Mouse (Mus musculus) lung, embryonic 14.5 days (tissue): ENCODE measurements around the gene Igfbp1. TPM values are rescaled to one million over a fixed set of nuclear protein-coding genes. Genes with fewer than 3 reads are reported as not detected.

Source experiments
- ATAC-seq: fragments of 200-750 bp; cut with Nextera tagmentation; 2 replicates; pipeline ENCODE4 v1.8.0; 2017; ENCODE audit warnings: mild to moderate bottlenecking, moderate TSS enrichment, moderate library complexity; ENCODE audit not compliant: insufficient read depth
- DNase-seq: peaks from one replicate; pipeline ENCODE4 v3.0.0-alpha.2; 2015
- H3K27ac ChIP-seq: fragments of 300-500 bp; sonication (generic); 2 replicates; pipeline ENCODE4 v1.5.1; 2014; ENCODE audit warnings: low read depth, mild to moderate bottlenecking, moderate library complexity
- H3K27me3 ChIP-seq: fragments of 300-500 bp; sonication (generic); 2 replicates; pipeline ENCODE4 v1.6.1; 2014; ENCODE audit warnings: low read length, control low read depth; ENCODE audit not compliant: insufficient read depth
- H3K36me3 ChIP-seq: fragments of 300-500 bp; sonication (generic); 2 replicates; pipeline ENCODE4 v1.6.1; 2014; ENCODE audit warnings: control low read depth; ENCODE audit not compliant: insufficient read depth
- H3K4me1 ChIP-seq: fragments of 300-500 bp; sonication (generic); 2 replicates; pipeline ENCODE4 v1.6.1; 2014; ENCODE audit warnings: antibody characterized with exemption, control low read depth; ENCODE audit not compliant: insufficient read depth
- H3K4me2 ChIP-seq: fragments of 300-500 bp; sonication (generic); 2 replicates; pipeline ENCODE4 v1.6.1; 2014; ENCODE audit warnings: mild to moderate bottlenecking
- H3K4me3 ChIP-seq: fragments of 300-500 bp; sonication (generic); 2 replicates; pipeline ENCODE4 v1.5.1; 2014; ENCODE audit warnings: low read depth, low read length
- H3K9ac ChIP-seq: fragments of 300-500 bp; sonication (generic); 2 replicates; pipeline ENCODE4 v1.6.1; 2014
- H3K9me3 ChIP-seq: fragments of 300-500 bp; sonication (generic); 2 replicates; pipeline ENCODE4 v1.6.1; 2016; ENCODE audit warnings: low read depth, low read length, control low read depth
- CTCF ChIP-seq: IDR thresholded peaks from 2 replicates; pipeline ENCODE4 v1.5.1; 2016; ENCODE audit warnings: antibody characterized with exemption, low read depth
- WGBS: fragments of 180-500 bp; shearing (Covaris S2); extraction: QIAGEN DNeasy Blood & Tissue Kit; methylation state at CpG from one replicate; pipeline ENCODE4 v1.1.7; 2014; 5-methylcytosine and 5-hydroxymethylcytosine counted together
- polyA plus RNA-seq: library from polyadenylated mRNA; unstranded; fragments of >200 nt; fragmentation: Nextera tagmentation; extraction: Ambion mirVana; gene quantifications from 2 replicates; pipeline ENCODE4 v1.2.1, GENCODE M21; 2014

Gene Igfbp1
- polyA plus RNA-seq, result 0.12 and 0.41 TPM in 2 replicates

GRCm38 (mm10) chr11:7197491-7197941 lies at the start of gene Igfbp1:
Igfbp1 (plus strand) TSS chr11:7197782.
- Histone ChIP-seq H3K4me2 (no peak within 1 kb of the TSS), H3K36me3 (no peaks in the 10 kb centered on the region), H3K9ac (no peak within 1 kb of the TSS), H3K27me3 (no peaks in the 10 kb centered on the region), H3K4me3 (no peak within 1 kb of the TSS), H3K9me3 (no peaks in the 10 kb centered on the region), H3K27ac (no peak within 1 kb of the TSS), H3K4me1 (no peaks in the 10 kb centered on the region)
- no peak; the same call in 1 of the 2 replicates for ATAC-seq
- 55% methylated on average over 12 of the region's 12 CpGs for WGBS
- TF ChIP-seq CTCF, result no peak
- DNase-seq, result no peak

GRCm38 (mm10) chr11:7147945-7148344 lies 49.6 kb upstream of the Igfbp1 start:
- no peaks in the 10 kb centered on the region for H3K4me1 ChIP-seq
- H3K36me3 ChIP-seq, result no peaks in the 10 kb centered on the region
- no peak overlapping the region for H3K27ac ChIP-seq
- no peaks in the 10 kb centered on the region for H3K9me3 ChIP-seq
- no peak for TF ChIP-seq CTCF
- no peak overlapping the region for H3K4me2 ChIP-seq
- 88% methylated on average over 7 of the region's 7 CpGs for WGBS
- DNase-seq, result no peak
- H3K4me3 ChIP-seq, result no peak overlapping the region
- H3K9ac ChIP-seq, result no peak overlapping the region
- no peak for ATAC-seq
- H3K27me3 ChIP-seq, result no peaks in the 10 kb centered on the region

DNA sequence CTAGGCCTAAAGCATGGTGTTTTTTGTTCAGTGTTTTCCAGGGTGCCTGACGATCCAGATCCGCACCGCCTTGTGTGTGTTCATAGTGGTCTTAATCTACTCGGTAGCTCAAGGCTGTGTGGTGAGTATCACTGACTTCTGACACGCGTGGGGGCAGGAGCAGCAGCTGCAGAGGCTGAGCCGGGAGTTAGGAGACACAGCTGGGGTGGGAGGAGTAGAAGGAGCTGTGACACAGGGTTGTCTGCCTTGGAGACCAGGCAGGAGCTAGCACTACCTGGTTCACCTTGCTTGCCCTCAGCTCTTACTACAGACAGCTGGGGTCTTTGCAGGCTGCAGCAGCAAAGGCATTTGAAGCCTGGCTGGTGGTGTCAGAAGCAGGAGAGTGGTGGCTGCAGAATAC lies 48.1 kb upstream of the Igfbp1 start:
- Histone ChIP-seq H3K27me3 (no peaks in the 10 kb centered on the region), H3K4me3 (no peak overlapping the region), H3K4me1 (no peaks in the 10 kb centered on the region), H3K9me3 (no peaks in the 10 kb centered on the region), H3K36me3 (no peaks in the 10 kb centered on the region), H3K27ac (no peak overlapping the region), H3K4me2 (no peak overlapping the region), H3K9ac (no peak overlapping the region)
- DNase-seq (no peak), ATAC-seq (no peak)
- 48% methylated on average over 7 of the region's 7 CpGs for WGBS
- no peak for TF ChIP-seq CTCF

- H3K27me3 ChIP-seq, result no peaks in the 10 kb centered on the region
- H3K27ac ChIP-seq, result no peak overlapping the region
- 86% methylated on average over 8 of the region's 8 CpGs for WGBS
- DNase-seq (peak; percentile 19), ATAC-seq (no peak)
- H3K9me3 ChIP-seq, result no peaks in the 10 kb centered on the region
- no peaks in the 10 kb centered on the region for H3K36me3 ChIP-seq
- H3K4me2 ChIP-seq, result no peak overlapping the region
- no peak overlapping the region for H3K9ac ChIP-seq
- H3K4me3 ChIP-seq, result no peak overlapping the region
- no peaks in the 10 kb centered on the region for H3K4me1 ChIP-seq
- TF ChIP-seq CTCF, result no peak
Observed at GRCm38 (mm10) chr11:7150511-7150910, 47.1 kb upstream of the Igfbp1 start.

GRCm38 (mm10) chr11:7152371-7152770 lies 45.2 kb upstream of the Igfbp1 start:
- no peak for TF ChIP-seq CTCF
- ATAC-seq, result no peak
- DNase-seq, result no peak
- H3K4me3 ChIP-seq, result no peak overlapping the region
- 93% methylated on average over 12 of the region's 12 CpGs for WGBS
- H3K4me1 ChIP-seq, result no peaks in the 10 kb centered on the region
- H3K27me3 ChIP-seq, result no peaks in the 10 kb centered on the region
- no peaks in the 10 kb centered on the region for H3K36me3 ChIP-seq
- no peak overlapping the region for H3K4me2 ChIP-seq
- no peak overlapping the region for H3K27ac ChIP-seq
- H3K9me3 ChIP-seq, result no peaks in the 10 kb centered on the region
- no peak overlapping the region for H3K9ac ChIP-seq

GRCm38 (mm10) chr11:7153081-7153480 lies 44.5 kb upstream of the Igfbp1 start:
- H3K9me3 ChIP-seq, result no peaks in the 10 kb centered on the region
- H3K36me3 ChIP-seq, result no peaks in the 10 kb centered on the region
- no peak for ATAC-seq
- H3K27me3 ChIP-seq, result no peaks in the 10 kb centered on the region
- no peak overlapping the region for H3K27ac ChIP-seq
- no peak overlapping the region for H3K4me2 ChIP-seq
- DNase-seq, result no peak
- no peak overlapping the region for H3K4me3 ChIP-seq
- H3K4me1 ChIP-seq, result no peaks in the 10 kb centered on the region
- WGBS, result 69% methylated on average over 8 of the region's 8 CpGs
- TF ChIP-seq CTCF, result no peak
- no peak overlapping the region for H3K9ac ChIP-seq

DNA sequence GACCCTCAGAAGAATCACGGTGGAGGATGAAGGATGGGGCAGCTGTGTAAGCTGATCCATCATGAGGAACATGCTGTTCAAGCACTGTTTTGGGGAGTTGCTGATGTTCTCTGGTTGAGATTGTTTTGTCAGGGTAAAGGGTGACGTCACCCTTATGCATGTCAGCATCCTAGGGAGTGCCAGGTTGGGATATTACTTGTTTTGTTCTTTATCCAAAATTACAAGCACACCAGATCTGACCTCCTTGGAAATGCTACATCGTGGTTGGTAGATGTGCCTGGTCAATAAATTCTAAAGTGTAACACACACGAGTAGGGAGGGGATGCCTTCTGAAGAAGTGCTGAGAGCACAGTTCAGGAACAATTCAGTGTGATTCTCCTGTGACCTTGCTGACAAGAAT lies 41.2 kb upstream of the Igfbp1 start:
- Histone ChIP-seq H3K36me3 (no peaks in the 10 kb centered on the region), H3K27ac (no peak overlapping the region), H3K9ac (no peak overlapping the region), H3K4me2 (no peak overlapping the region), H3K4me1 (no peaks in the 10 kb centered on the region), H3K4me3 (no peak overlapping the region), H3K27me3 (no peaks in the 10 kb centered on the region), H3K9me3 (no peaks in the 10 kb centered on the region)
- TF ChIP-seq CTCF, result no peak
- 34% methylated on average over 4 of the region's 4 CpGs for WGBS
- DNase-seq (no peak), ATAC-seq (no peak)

DNA sequence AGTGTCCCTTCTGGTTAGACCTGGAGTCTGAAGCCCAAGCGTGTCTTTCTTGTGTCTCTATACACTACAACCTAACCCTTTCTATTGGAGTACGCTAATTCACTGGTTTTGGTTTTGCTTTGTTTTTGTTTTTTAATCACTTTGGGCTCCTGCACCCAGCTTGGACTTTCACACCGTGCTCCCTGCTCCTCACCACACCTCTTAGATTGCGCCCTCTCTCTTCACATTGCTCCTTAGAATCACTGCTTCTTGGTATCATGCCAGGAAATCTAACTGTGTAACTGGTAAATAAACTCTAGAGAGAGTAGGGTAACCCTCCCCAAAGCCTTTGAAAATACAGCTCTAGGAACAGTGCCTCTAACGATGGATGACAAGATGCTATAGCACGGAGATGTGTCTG lies 39.4 kb upstream of the Igfbp1 start:
- H3K4me2 ChIP-seq, result no peak overlapping the region
- H3K9me3 ChIP-seq, result no peaks in the 10 kb centered on the region
- DNase-seq (no peak), ATAC-seq (no peak)
- H3K36me3 ChIP-seq, result no peaks in the 10 kb centered on the region
- 78% methylated on average over 6 of the region's 6 CpGs for WGBS
- H3K4me3 ChIP-seq, result no peak overlapping the region
- no peak overlapping the region for H3K27ac ChIP-seq
- no peak for TF ChIP-seq CTCF
- no peak overlapping the region for H3K9ac ChIP-seq
- no peaks in the 10 kb centered on the region for H3K4me1 ChIP-seq
- H3K27me3 ChIP-seq, result no peaks in the 10 kb centered on the region
